Mouse (Mus musculus) frontal cortex, adult (tissue): Measurements from ENCODE around the gene Calm5.
"Not testable (repeated sequence)": the region's sequence is repeated elsewhere in the genome, so short reads cannot be mapped to it uniquely, and the experiment has no call there.

Source experiments
- ATAC-seq: cut with Nextera tagmentation; 2 replicates; pipeline ENCODE4 v1.9.2; 2017; ENCODE audit warnings: mild to moderate bottlenecking, moderate library complexity, mixed read lengths; ENCODE audit not compliant: low TSS enrichment

The Calm5 gene

DNA sequence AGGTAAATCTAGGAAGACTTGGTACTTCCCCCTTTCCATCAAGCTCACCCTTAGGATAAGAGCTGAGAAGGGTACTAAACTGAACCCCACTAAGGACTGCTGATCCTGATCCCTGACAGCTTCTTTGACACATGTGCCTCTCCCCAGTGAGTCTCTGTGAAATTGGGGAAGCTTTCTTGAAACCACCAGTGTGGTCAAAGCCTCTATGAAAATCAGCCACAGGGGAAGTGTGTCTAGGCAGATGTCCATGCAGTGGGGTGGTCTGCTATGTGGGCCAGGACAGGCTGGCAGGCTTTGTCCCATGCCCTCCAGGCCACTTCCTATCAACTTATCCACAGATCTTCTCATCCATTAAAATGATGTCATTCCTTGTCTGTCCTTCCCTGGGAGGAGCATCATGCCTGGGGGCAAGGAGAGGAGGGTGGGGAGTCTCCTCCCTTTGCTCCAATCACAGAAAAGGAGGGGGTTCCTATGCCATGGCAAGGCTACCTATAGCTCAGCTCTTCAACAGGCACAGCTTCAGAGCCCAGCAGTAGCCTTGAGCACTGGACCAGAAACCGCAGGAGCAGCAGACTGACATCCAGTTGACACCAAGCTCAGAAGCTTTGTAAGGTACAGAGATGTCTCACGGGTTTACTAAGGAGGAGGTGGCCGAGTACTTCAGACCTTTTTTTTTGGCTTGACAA is at the start of gene Calm5:
Gene Calm5, plus strand, starts transcription at position 526 of the 686 bp plus-strand sequence.
- ATAC-seq, result not testable (repeated sequence)

DNA sequence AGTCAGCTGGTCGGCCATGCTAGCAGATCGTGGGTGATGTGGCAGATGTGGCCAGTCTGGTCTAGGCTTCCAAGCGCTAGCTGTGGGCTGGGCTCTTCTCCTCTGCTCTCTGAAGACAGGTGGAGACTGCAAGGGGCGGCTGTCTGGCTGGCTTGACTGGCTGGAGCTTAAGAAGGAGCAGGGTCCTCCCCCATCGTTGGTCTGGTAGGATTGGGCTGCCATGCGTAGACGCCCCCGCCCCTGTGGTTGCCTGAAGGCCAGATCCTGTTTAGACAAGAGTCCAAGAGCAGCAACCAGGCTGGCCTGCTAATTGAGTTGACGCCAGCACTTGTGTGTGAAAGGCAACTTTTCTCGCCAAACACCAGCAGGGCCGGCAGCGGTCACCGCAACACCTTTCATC is 49.8 kb upstream of the Calm5 start, which contains the start of gene Calml3:
Gene Calml3, minus strand, starts transcription at position 131 of the 400 bp plus-strand sequence.
- ATAC-seq, result no peak

DNA sequence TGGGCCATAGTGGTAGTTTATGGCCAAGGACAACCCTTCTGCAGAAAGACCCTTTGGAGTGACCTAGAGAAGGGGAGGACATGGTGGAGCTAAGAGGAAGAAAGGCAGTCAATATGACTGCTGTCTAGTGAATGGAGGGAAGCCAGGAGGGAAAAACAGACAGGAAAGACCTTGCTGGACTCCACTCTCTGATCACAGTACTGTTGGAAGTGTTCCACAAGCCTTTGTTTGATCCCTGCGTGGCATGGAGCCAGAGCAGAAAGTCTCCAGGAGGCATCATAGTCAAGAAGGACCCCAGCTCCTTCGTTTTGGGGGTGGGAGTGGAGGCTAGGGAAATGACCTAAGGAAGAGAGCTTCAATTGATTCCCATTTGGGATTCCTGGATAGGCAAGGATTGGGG is 48.8 kb upstream of the Calm5 start:
- no peak for ATAC-seq

DNA sequence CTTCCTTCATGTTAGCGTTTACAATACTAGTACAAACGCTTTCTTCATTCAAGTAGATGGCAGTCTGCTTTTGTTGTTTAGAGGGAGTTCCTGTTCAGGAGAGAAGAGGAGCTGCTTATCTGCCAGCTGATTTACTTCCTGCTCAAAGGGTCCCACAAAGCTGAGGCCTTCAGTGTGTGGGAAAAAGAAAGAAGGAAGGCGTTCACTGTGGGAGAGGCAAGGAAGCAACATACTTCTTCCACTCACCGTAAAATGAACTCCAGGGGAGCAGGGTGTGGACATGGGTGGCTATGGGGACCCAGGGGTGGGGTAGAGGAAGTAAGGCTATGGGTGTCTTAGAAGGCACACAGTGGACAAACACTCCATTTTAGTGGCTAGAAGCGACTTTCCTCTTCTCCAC is 48.3 kb upstream of the Calm5 start:
- ATAC-seq, result no peak

GRCm38 (mm10) chr13:3807131-3807827 is 46.7 kb upstream of the Calm5 start:
- ATAC-seq, result no peak

GRCm38 (mm10) chr13:3818012-3818739 is 35.8 kb upstream of the Calm5 start:
- ATAC-seq, result no peak

DNA sequence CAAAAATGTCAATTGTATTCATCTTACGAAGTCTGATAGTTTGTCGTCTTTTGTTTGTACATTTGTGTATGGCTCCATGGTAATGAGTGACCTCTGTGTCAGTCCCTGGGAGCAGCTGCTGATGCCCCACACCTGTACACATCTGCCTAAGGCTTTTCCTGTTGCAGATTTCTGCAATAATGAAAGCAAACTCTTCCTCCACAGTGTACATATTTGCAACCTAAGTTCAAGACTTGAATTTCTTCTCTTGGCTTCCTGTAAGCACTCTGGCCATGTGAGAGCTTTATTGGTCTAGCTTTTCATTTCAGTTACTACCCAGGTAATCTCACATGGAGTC is 35.3 kb upstream of the Calm5 start:
- ATAC-seq, result no peak

DNA sequence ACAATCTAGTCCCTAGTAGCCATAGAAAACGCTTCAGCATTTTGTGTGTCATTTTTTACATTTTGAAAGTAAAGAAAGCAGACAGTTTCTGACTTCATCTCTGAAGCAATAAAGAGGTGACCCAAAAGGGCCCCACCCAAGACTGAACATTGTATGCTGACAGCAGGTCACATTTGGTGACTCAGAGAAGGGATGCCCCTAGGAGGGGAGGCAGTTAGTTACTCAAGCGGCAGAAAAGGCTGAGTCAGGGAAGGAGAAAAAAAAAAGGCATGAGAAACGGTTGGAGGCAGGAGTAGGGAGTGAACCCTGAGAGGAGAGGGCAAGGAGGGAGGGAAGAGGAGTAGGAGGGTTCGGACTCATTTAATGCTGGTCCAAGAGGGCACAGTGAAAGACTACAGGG is 31.9 kb upstream of the Calm5 start:
- ATAC-seq, result no peak

- ATAC-seq, result no peak
Measured at GRCm38 (mm10) chr13:3825726-3826125, 28.2 kb upstream of the Calm5 start.

GRCm38 (mm10) chr13:3831546-3831945 is 22.4 kb upstream of the Calm5 start:
- ATAC-seq, result no peak

- ATAC-seq, result no peak
Measured at GRCm38 (mm10) chr13:3831994-3832393, 22.0 kb upstream of the Calm5 start.

GRCm38 (mm10) chr13:3832450-3832849 is 21.5 kb upstream of the Calm5 start:
- ATAC-seq, result no peak

DNA sequence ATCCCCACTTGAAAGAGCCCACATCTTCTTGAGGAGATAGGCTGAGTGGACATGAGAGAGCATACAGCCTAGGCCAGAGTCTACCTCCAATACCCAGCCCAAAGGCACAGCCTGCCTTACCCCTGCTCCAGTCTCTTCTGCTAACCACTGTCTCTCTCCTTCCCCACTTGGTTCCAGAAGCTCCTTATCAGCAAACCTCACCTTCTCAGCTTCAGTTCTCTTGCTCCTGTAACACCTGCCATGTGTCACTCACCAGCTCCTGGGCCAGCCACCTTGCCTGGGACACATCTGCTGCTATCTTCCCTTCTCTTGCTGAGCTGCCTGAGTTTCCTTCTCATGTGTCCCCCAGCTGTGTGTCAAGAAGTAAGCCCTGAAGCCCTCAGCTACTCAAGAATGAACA is 20.3 kb upstream of the Calm5 start:
- not testable (repeated sequence) for ATAC-seq

DNA sequence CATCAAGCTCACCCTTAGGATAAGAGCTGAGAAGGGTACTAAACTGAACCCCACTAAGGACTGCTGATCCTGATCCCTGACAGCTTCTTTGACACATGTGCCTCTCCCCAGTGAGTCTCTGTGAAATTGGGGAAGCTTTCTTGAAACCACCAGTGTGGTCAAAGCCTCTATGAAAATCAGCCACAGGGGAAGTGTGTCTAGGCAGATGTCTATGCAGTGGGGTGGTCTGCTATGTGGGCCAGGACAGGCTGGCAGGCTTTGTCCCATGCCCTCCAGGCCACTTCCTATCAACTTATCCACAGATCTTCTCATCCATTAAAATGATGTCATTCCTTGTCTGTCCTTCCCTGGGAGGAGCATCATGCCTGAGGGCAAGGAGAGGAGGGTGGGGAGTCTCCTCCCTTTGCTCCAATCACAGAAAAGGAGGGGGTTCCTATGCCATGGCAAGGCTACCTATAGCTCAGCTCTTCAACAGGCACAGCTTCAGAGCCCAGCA is 16.6 kb upstream of the Calm5 start, which contains the start of gene Calm4:
Gene Calm4, plus strand, starts transcription at position 446 of the 496 bp plus-strand sequence.
- not testable (repeated sequence) for ATAC-seq

DNA sequence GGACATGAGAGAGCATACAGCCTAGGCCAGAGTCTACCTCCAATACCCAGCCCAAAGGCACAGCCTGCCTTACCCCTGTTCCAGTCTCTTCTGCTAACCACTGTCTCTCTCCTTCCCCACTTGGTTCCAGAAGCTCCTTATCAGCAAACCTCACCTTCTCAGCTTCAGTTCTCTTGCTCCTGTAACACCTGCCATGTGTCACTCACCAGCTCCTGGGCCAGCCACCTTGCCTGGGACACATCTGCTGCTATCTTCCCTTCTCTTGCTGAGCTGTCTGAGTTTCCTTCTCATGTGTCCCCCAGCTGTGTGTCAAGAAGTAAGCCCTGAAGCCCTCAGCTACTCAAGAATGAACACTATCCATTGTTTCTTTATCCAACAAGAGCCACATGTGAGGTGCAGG is 13.3 kb upstream of the Calm5 start:
- ATAC-seq, result not testable (repeated sequence)

- no peak for ATAC-seq
Measured at GRCm38 (mm10) chr13:3850330-3850729, 3.6 kb upstream of the Calm5 start.

DNA sequence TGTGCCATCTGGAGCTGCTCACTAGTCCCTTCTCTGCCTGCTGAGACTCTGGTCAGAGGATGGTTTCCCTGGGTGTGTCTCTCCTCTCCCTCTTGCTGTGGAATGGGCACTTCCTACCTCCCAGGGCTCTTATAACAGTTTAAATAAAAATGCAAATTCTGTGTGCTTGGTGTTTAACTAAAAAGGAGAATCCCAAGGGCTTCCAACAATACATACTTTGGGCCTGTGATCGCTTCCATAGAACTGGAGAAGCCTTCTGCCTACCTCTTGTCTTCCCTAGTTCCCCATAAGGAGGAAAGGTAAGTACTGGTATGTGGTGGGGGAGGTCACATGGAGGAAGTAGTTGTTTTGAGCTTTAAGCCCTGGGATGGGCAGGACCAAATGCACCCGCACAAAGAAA is 883 bp downstream of the Calm5 start:
- no peak for ATAC-seq

- no peak for ATAC-seq
Measured at GRCm38 (mm10) chr13:3856252-3856651, 2.3 kb downstream of the Calm5 start.

GRCm38 (mm10) chr13:3861251-3861650 is 7.3 kb downstream of the Calm5 start:
- ATAC-seq, result no peak

DNA sequence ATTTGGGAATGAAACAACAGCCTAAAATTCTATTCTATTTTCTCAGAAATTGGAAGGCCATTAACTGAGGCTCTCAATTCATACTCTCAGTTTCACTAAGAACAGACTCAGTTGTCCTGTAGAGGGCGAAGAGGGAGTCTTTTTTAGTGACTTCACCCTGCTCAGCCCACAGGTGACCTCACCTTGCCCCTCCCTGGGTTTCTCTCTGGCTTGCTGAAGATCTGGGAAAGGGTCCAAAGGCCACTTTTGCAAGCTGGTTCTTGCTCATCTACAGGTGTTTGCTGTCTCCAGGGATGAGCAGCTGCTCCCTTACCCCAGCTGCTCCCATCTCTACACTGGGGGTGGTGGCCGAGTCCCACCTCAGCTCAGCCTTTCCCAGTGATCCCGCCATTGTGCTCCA is 8.4 kb downstream of the Calm5 start:
- no peak for ATAC-seq

DNA sequence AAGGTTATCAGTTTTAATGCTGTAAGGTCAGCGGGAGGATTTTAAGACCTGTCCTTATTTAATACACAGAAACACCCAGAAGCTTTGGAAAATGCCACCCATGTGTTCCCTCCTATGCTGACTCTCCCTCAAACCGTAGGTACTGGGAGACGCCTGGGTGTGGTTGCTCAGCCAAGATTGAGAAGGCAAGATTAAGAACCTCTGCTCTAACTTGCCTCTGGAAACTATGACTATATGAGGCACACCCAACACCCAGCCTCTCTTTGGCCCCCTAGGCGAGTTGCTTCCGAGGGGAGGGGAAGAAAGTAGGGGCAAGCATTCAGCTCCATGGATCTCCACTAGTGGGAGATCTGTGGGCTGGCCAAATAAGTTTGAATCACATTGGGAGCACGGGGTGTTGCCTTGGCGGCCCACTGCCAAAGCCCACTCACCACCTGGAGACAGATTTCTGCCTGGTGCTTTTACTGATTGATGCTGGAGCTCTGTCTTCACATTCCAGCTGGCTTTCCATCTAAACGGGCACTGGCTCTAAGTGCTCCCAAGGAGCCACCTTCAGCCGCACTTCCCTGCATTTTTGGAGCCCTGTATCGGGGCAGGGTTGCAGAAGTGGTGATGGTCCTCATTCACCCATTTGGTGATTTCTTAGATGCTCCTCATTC is 9.1 kb downstream of the Calm5 start:
- peak; percentile 77 for ATAC-seq
